Mouse (Mus musculus): Measurements from ENCODE around the gene Ssb.

Ssb gene

DNA sequence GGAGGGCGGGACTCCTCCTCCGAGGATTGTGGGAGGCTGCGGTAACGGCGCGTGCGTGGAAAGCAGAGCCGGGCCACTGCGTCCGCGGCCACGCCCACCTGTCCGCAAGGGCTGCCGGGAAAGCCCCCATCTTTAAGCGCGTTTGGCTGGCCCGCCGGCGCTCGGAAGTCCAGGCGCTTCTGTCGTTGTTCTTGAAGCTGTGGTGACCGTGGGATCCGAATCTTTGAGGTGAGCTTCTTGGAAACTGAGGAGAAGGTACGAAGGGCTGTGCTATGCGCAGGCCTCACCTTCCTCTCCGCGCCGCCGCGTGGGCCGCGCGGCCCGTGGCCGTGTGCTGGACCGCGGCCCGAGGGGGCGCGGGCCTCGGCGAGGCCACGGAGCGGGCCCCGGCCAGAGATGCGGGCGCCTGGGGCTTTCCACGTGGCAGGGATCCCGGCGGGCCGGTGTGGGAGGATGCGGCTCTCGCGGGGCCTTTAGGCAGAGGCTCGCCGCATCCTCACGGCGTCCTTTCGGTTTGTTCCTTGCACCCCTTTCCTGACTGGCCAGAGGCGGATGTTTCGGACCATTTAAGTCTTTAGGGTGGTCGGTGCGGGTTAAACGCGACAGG, at the start of gene Ssb:
Gene Ssb, plus strand, starts transcription at position 78 of the 607 bp plus-strand sequence.
- DNase-seq = peak; percentile 93 to 94

GRCm38 (mm10) chr2:69816575-69816974, 44.8 kb upstream of the Ssb start:
- DNase-seq = no peak

- no peak for DNase-seq
Observed at GRCm38 (mm10) chr2:69818350-69819085, 42.8 kb upstream of the Ssb start.

DNA sequence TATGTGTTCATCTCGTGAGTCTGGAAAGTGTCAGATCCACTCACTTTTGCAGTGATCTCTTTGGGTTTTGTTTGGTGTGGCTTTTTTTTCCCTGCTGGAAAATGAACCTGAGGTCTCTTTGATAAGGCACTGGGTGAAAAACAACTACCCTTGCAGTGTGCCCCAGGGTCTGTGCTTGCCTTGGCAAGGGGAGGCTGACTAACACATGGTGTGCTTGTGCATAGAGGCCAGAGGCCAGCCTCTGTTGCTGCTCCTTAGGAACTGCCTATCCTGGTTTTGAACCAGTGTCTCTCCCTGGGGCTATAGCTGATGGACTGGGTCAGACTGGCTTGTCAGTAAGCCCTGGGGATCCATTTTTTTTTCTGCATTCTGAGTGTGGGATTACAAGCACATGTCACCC, 41.2 kb upstream of the Ssb start:
- DNase-seq = no peak

GRCm38 (mm10) chr2:69821711-69822110, 39.7 kb upstream of the Ssb start, which contains the start of gene Klhl23:
TSS of gene Klhl23 (plus strand) at chr2:69821944.
- DNase-seq = no peak

GRCm38 (mm10) chr2:69822361-69823128, 38.8 kb upstream of the Ssb start:
- DNase-seq = peak; percentile 4 to 15

- peak in 1 of 2 experiments; percentile 4 for DNase-seq
Observed at GRCm38 (mm10) chr2:69823129-69823677, 38.2 kb upstream of the Ssb start.

DNA sequence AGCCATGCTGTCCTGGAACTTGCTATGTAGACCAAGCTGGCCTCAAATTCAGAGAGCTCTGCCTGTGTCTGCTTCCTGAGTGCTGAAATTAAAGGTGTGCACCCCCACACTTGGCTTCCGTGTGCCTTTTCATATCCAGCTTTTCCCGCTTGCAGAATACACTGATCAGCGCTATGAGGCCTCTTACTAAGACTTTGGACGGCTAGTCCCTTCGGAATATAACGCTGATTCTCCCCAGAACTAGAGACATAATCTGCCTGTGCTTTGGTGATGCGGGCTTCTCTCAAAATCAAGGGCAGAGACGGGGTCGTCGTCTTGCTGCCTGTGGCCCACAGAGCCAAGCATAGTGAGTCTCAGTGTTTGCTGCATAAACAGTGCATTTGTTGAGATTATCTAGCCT, 35.5 kb upstream of the Ssb start:
- DNase-seq = no peak

DNA sequence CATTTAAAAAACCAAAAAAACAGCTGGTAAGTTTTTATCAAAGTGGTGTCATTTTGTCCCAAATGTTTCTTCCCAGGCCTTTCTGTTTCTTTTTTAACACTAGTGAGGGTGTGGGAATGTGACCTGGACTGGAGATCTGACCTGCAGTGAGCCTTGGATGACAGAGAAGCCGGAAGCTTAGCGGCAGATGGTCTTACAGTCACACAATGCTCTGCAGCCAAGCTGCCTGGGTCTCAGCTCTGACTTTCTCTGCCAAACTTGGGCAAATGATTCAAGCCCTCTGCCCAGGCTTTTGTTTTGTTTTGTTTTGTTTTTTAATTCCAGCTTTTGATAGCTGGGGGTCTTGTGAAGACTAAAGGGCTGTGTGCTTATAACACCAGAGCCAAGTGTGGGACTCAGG, 35.0 kb upstream of the Ssb start:
- no peak for DNase-seq

GRCm38 (mm10) chr2:69828031-69828430, 33.3 kb upstream of the Ssb start:
- no peak for DNase-seq

GRCm38 (mm10) chr2:69829680-69830079, 31.7 kb upstream of the Ssb start:
- no peak for DNase-seq

- DNase-seq = no peak
Observed at GRCm38 (mm10) chr2:69830116-69830515, 31.2 kb upstream of the Ssb start.

DNA sequence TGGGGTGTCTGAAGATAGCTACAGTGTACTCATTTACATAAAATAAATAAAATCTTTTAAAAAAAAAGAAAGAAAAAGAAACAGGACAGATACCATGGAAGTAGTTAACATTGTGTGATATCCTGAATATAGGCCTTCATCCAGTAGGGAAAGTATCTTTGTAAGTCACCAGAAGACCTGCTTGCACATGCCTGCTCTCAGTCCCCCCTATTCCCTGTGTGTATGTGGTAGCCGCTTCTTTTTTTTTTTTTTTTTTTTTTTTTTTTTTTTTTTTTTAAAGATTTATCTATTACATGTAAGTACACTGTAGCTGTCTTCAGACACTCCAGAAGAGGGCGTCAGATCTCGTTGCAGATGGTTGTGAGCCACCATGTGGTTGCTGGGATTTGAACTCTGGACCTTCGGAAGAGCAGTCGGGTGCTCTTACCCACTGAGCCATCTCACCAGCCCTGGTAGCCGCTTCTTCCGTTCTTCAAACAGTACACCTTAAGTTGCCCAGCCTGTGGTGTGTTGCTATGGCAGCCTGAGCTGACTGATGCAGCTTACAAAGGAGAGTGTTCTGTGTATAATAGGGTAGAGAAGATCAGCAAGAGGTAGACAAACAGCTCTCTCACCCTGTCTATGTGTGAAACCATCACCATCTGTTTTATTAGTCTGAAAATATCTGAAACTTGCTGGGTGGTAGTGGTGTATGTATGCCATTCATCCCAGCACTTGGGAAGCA, 24.0 kb upstream of the Ssb start:
- no peak for DNase-seq

DNA sequence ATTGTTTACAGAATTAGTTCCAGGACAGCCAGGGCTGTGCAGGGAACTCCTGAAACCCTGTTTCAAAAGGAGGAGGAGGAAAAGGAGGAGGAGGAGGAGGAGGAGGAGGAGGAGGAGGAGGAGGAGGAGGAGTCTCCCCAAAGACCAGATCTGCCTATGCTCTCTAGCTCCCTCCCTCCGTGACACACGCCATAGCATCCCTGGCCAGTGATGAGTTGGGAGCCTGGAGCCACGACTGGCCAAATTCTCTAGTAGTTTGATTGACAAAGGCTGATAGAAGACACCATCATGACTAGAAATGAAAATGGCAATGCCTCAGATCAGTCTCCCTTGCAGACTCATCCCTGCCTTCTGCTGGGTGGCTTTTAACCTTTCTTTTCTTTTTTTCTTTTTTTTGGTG, 23.4 kb upstream of the Ssb start:
- DNase-seq = no peak

DNA sequence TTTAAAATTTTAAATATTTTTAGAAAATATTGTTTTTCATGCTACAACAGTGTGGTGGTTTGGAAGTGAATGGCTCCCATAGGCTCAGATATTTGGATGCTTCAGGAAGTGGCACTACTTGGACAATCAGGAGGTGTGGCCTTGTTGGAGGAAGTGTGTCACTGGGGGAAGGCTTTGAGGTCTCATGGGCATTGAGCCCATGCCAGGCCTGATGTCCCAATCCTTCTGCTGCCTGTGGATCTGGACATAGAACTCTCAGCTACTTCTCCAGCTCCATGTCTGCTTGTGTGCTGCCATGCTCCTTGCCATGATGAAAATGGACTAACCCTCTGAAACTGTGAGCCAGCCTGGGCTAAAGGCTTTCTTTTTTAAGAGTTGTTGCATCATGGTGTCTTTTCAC, 22.7 kb upstream of the Ssb start:
- DNase-seq = no peak

DNA sequence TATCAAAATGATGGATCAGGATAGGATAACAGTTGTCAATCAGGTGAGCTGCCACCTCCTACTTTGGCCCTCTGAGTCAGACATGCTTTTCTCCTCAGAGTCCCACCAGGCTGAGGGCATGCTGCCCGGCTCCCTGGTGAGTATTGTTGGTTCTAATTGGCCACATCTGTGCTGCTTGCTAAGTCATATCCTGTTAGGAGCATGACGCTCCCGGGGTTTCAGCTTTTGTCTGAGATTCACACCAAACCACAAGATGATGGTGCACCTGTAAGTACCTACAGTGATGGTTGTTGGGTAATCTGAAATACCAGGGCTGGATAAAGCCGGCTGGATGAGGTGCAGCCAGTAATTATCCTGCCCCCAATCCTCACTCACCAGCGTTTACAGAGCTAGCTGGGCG, 21.1 kb upstream of the Ssb start:
- DNase-seq = no peak

DNA sequence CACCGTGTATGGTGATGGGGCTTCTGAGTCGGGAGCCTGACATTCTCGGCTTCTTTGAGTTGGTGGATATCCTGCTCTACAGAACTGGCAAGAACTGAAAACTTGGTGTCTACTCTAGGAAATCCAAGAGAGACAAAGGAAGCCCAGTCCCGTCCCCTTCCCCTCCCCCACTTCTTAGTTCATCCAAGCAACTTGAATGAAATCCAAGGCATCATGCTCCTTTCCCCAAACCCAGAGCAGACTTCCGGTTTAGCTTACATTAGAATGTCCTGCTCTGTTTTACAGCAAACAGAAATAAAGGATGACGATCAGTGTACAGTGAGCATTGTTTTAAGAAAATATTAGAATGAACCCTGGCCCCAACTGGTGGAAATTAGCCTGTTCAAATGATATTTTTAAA, 12.1 kb upstream of the Ssb start:
- peak in 1 of 2 experiments; percentile 7 for DNase-seq

DNA sequence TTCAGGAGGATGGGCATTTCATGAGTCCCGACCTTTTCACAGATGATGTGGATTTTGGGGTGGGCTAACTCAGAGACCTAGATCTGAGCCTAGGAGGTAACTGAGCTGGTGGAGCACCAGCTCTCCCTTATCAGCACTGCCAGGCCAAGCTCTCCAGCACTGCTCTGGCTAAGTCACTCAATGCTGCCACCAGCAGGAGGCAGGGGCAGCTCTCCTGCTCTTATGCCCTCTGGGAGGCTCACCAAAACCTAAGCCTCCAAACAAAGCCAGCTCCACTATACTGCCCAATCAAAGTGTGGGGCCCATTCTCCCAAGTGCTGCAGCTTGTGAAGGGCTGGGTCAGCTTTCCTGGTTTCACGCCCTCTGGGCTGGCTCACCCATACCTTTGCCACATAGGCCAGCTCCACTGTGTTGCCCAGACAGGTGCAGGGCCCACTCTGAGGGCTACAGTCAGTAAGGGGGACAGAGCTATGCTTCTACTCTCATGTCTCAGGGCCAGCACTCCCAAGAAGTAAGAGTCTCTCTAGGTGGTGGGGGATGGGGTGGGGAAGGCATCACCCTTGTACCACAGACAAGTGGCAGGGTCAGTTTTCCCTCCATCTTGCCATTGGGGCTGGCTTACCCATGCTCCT, 9.8 kb upstream of the Ssb start:
- DNase-seq = no peak

DNA sequence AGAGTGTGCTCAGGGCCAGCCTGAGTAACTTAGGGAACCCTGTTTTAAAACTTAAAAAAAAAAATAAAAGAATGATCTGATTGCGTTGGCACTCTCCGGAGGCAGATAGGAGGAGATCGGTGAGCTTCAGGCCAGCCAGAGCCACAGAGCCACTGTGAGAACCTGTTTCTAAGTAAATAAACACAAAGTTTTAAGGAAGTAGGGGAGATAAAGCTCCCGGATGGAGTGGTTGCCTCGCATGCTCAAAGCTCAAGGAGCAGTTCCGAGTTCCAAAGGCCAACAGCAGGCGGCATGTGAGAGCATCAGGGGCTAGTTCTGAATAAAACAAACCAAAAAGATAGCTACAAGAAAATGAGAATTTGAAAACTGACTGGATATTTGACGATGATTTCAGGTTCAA, 5.0 kb upstream of the Ssb start:
- DNase-seq = peak in 1 of 2 experiments; percentile 9

GRCm38 (mm10) chr2:69857882-69858281, 3.5 kb upstream of the Ssb start:
- DNase-seq = peak in 1 of 2 experiments; percentile 3

- DNase-seq = peak; percentile 20 to 30
Observed at GRCm38 (mm10) chr2:69860972-69861452, 350 bp upstream of the Ssb start.

- DNase-seq = no peak
Observed at GRCm38 (mm10) chr2:69862117-69862657, 825 bp downstream of the Ssb start.
